Mouse (Mus musculus) kidney, adult 2 months (tissue): ENCODE measurements around the gene Tmem255b.

Experiments
- CTCF ChIP-seq: fragments of 200-500 bp; conservative IDR thresholded peaks from 2 replicates; pipeline ENCODE4 v1.5.1; 2011; ENCODE audit warnings: low read depth, mild to moderate bottlenecking, control low read depth, low read length, moderate library complexity, mixed read lengths; ENCODE audit not compliant: insufficient read depth, insufficient read length
- POLR2A ChIP-seq: fragments of 200-500 bp; IDR thresholded peaks from one replicate; pipeline ENCODE4 v1.6.1; 2011; ENCODE audit warnings: low read depth, low read length, control low read depth

- TF ChIP-seq CTCF (no peak), POLR2A (no peak)
These were observed 46.1 kb downstream of the Tmem255b start for GRCm38 (mm10) chr8:13481089-13481554.
